Mouse (Mus musculus) C2C12 (cell line): Measurements from ENCODE around the gene Rasal3.

Experiments used
- CEBPB ChIP-seq: IDR thresholded peaks from one replicate; pipeline ENCODE4 v1.6.1; 2011; ENCODE audit warnings: low read depth, mild to moderate bottlenecking, control low read depth, moderate library complexity
- CTCF ChIP-seq: IDR thresholded peaks from one replicate; pipeline ENCODE4 v1.5.1; 2011; ENCODE audit not compliant: control insufficient read depth, insufficient read depth, insufficient read length
- FOSL1 ChIP-seq: IDR thresholded peaks from one replicate; pipeline ENCODE4 v1.8.0; 2011; ENCODE audit warnings: mild to moderate bottlenecking, low read length; ENCODE audit not compliant: poor library complexity, insufficient read depth, severe bottlenecking
- MAX ChIP-seq: IDR thresholded peaks from one replicate; pipeline ENCODE4 v1.6.1; 2011; ENCODE audit warnings: mild to moderate bottlenecking, control low read depth
- MYOG ChIP-seq: IDR thresholded peaks from one replicate; pipeline ENCODE4 v1.6.1; 2011; ENCODE audit not compliant: control insufficient read depth, insufficient read length; ENCODE audit errors: extremely low read depth
- USF1 ChIP-seq: IDR thresholded peaks from one replicate; pipeline ENCODE4 v1.6.1; 2011; ENCODE audit warnings: low read depth, mild to moderate bottlenecking, control low read depth, moderate library complexity

DNA sequence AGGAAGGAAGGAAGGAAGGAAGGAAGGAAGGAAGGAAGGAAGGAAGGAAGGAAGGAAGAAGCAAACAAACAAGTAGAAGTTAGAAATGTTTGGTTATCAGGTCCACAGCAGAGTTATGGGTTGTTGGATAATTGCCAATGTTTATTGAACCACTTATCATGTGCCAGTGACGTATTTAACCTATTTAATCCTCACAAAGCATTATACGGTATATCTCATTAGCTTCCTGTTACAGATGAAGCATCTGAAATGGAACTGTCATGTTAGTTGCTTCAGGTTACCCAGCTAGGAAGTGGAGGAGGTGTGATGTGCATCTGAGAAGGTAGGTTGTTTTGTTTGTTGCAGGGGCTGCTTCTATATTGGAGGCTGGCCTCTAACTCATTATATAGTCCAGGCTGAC lies 16.6 kb upstream of the Rasal3 start:
- TF ChIP-seq CTCF = no peak
- TF ChIP-seq MAX = no peak
- no peak for TF ChIP-seq CEBPB
- TF ChIP-seq USF1 = no peak
- no peak for TF ChIP-seq FOSL1
- TF ChIP-seq MYOG = no peak
